Mouse (Mus musculus) large intestine, adult 2 months (tissue): ENCODE data around the gene Hspb9. TPM values are rescaled to one million over a fixed set of nuclear protein-coding genes. Genes with fewer than 3 reads are reported as not detected.

Experiments
- DNase-seq: peaks from one replicate; pipeline ENCODE4 v3.0.0-alpha.2; 2012; ENCODE audit warnings: low read depth, low spot score
- WGBS: fragments of 180-500 bp; shearing (Covaris S2); methylation state at CpG from one replicate; pipeline ENCODE4 v1.1.7; 2018; 5-methylcytosine and 5-hydroxymethylcytosine counted together
- polyA plus RNA-seq: library from polyadenylated mRNA; depleted of rRNA; stranded (reverse); fragments of >200 nt; gene quantifications from 2 replicates; pipeline ENCODE4 v1.2.3, GENCODE M21; 2012

The Hspb9 gene
- polyA plus RNA-seq, 1 experiment, result not detected

DNA sequence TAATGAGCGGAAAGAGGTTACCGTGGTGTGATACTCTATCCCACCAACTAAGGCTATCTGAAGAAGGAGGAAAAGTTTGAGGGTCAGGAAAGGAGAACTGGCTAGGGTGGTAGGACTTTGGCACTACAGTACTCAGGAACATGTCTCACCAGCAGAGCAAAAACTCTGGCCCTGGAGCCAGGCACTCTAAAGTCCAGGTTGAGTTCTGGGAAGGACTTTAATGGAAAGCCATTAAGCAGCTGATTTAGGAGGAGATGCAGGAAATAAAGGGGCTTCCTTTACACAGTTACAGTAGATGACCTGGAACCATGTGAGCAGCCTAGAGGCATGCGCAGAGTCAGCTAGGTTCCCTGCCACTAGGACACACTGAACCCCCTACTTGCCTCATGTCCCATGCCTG lies 13.6 kb downstream of the Hspb9 start:
- 95% methylated on average over 3 of the region's 3 CpGs for WGBS
- DNase-seq, result no peak

DNA sequence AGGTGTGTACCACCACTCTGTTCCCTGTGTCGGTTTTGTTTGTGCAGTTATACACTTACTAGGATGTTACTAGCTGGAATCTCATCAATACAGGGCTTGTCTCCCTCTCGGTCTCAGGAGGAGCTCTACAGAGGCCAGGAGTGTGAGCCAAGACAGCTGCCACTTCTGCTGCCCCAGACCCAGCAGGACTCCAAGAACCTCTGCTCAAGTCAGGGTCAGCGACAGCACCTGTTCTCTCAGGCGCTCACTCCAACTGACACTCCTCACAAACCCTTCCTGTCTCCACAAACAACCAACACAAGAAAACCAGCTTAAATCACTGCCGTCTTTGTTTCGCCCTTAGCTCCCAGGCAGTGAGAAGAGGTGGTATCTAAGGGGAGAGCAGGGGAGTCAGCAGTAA lies 15.0 kb downstream of the Hspb9 start:
- no peak for DNase-seq
- WGBS, result 87% methylated on average over 6 of the region's 6 CpGs

DNA sequence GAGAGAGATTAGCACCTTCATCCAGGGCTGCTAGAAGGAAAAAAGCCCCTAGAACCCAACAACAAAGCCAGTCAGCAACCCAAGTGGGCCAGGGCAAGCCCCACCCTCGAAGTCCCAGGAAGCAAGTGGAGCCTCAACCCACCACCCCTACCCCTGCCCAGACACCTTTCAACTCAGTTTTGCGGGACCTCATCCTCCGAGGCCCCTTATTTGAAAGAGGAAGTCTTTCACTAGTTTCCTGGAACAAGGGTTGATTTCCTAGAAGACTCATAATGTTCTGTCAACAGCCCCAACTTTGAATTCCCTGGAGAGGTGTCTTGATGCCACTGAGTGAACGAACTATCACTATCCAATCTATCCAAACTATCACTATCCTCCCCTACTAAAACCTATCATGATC lies 16.3 kb downstream of the Hspb9 start:
- no peak for DNase-seq
- 71% methylated on average over 4 of the region's 4 CpGs for WGBS

DNA sequence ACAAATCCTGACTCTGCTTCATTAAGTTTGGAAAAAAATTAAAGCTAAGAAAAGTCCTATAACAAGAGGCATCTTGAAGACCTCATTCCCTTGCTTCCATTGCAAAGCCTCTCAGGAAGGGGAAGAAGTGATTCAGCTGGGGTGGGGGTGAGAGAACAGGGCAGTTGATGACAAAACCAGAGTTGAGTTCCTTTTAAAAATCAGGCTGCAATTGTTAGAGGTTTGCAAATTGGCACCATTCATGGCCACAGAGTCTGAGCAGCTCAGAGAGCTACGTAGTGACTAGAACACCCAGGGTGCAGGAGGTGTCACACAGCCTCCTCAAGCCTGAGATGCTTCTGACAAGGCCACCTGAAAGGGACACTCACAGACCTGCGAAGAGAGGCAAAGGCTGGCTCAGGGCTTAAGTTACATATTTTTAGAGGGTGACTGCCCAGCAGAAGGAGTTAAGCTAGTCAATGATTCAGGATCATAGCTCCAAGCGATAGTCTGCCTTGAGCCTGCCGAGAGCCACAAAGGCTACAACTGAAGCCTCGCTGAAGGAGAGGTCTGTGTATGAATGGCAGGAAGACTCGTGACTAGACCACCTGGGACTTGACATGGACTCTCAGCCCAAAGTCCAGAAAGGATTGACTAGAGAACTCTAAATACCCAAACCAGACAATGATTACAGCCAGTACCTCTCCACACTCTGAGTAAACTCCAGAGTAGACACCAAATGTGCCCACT lies 17.0 kb downstream of the Hspb9 start:
- WGBS, result 80% methylated on average over 6 of the region's 6 CpGs
- no peak for DNase-seq

DNA sequence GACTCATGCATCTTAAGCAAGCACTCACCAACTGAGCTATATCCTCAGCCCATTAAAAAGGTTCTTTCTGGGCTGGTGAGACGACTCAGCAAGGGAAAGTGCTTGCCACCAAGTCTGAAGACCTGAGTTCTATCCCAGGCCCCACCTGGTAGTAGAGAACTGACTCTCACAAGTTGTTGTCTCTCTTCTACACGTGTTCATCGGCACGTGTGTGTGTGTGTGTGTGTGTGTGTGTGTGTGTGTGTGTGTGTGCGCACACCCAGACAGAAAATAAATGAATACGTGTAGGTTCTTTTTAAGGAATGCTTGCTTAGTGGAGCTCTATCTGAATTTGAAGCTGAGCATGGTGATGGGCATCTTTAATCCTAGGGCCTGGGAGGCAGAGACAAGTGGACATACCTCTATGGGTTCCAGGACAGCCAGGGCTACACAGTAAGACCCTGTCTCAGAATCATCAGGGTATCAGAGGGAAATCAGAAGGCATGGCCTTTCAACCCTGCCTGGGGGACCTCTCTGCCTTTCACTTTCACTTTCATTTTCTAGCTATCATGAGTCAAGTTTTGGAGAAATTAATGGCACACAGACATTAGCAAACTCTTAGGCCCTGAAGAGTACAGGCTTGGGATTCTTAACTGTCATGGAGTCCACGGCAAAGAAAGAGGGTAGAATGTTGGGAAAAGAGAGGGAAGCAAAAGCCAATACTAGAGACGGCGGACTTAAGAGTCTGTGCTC lies 21.6 kb downstream of the Hspb9 start:
- no peak for DNase-seq
- 81% methylated on average over 9 of the region's 9 CpGs for WGBS

DNA sequence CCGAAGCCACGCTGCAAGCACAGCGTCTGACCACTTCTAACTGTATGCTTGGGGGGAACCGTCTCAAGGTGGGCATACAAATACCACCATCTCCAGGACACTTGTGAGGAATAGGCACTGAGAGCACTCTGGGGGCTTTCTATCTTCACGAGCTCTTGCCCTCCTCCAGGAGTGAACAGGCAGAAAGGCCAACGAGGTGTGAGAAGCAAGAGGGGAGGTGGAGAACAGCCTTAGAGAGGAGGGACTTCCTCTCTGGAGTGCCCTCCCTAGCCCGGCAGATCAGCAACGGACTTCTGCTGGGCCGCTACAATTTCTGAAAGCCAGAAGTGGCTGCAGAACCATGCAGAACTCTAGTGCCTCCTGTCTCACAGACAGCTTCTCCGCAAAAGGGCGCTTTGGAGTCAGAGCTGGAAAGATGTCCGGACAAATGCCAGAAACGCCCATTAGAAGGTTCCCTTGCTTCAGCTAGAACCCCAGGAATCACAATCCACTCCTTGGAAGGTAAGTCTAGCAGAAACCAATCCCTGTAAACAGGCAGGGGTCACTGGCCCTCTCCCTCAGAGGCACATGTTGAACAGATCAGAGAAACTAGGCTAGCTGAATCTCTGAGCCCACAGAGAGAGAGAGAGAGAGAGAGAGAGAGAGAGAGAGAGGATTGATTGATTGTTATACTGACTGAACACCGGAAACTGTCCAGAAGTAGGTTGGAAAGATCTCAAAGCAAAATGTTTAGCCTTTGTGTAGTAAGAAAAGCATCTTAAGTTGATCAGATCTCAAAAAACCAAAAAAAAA lies 22.5 kb downstream of the Hspb9 start:
- WGBS, result 66% methylated on average over 14 of the region's 14 CpGs
- no peak for DNase-seq

DNA sequence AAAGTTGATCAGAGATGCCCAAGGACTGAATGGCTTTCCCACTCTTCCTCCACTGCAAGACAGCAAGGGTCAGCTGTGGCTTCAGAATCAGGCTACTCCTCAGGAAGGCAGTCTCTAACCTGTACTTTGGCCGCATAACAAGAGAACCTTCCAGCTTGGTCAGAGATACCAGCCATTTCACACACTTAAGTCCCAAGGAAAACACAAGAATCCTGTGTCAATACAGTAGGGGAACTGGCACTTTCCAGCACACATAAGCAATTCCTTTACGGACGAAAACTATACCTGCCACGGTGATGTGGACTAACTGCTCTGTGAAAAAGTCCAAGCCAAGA lies 23.1 kb downstream of the Hspb9 start:
- DNase-seq, result no peak
- WGBS, result 31% methylated on average over 4 of the region's 4 CpGs

DNA sequence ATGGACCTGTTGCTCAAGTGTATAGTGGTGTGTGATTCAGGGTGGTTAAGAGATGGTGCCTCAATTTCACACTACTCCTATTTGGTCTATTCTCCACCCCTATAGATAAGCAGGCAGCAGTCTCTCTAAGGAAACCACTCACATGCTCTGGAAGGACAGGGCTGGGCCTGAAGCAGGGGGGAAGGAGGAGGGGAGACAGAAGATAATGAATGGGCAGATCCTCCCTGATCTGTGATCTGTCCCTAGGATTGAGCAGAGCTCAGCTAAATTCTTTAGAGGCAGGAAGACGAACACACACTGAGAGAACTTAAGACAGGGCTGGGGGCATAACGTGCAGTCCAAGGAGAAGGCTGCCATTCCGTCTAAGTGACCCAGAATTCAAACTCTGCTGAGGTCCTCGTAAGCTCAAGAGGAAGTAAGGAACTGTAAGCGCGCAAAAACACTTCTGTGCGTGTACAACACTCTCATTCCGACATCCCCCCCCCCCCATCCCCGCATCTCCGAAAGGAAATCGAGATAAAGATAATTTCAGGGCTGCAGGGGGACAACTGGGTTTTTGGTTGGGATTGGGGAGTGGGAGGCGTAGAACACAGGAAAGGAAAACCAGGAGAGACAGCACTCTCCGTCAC lies 23.6 kb downstream of the Hspb9 start:
- no peak for DNase-seq
- WGBS, result 0% methylated on average over 13 of the region's 13 CpGs

DNA sequence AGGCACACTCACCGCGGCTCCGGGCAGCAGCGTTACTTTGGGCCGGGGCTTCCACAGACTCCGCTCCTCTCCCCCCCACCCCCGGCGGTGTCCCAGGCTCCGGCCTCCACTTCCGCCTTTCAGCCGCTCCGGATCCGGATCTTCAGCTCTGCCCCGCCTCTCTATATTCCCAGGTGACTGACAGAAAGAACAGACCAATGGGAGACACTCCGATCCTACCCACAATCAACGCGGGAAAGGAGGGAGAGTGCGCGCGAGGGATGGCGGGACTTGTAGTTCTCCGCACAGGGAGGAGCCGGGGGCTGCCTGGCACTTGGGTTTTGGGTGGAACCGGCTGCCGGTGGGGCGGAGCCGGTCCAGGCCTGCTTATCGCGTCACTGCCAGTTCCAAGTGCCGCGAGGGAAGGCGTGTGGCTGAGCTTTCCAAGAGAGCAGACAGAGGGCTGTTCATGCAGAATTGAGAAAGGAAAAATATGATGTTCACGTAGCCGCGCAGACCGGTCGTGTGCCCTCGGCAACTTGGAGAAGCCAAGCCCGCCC lies 24.5 kb downstream of the Hspb9 start, which contains the start of gene Rab5c:
Gene Rab5c, minus strand, starts transcription at position 150 of the 539 bp plus-strand sequence.
- peak; percentile 99 for DNase-seq
- WGBS, result under 1% methylated on average over 38 of the region's 39 CpGs

DNA sequence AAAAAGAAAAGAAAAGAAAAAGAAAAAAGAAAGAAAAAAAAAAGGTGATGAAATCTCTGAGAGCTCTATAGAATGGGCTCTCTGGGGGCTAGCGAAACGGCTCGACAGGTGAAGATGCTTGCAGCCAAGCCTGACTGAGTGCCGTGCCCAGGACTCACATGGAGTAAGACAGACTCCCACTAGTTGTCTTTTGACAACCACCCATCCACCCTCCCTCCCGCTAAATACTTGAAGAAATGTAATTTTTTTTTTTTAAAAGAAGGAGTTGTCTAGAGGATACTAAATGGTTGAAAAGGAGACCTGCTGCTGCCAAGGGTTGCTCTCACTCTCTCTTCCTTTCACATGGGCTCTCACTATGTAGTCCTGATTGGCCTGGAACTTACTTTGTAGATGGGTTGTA lies 25.1 kb downstream of the Hspb9 start:
- no peak for DNase-seq
- 11% methylated on average over 5 of the region's 5 CpGs for WGBS

DNA sequence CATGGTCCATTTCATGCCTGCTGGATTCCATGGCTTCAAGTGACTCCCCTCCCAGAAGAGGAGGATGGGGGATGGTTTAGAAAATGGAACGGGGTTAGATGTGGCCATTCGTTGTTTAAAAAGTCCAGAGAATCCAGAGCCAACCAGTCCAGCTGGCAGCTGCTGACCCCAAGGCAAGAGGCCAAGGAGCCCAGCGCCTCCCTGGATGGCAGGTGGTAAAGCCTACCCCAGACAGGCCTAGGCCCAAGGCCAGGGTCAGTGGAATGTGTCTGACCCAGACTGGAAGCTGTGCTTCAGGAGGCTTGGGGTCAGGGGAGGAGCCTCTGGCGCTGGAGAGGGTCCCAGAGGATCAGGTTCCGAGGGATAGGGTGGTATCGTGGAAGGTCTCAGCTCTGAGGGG lies 27.7 kb downstream of the Hspb9 start:
- no peak for DNase-seq
- 75% methylated on average over 6 of the region's 6 CpGs for WGBS

DNA sequence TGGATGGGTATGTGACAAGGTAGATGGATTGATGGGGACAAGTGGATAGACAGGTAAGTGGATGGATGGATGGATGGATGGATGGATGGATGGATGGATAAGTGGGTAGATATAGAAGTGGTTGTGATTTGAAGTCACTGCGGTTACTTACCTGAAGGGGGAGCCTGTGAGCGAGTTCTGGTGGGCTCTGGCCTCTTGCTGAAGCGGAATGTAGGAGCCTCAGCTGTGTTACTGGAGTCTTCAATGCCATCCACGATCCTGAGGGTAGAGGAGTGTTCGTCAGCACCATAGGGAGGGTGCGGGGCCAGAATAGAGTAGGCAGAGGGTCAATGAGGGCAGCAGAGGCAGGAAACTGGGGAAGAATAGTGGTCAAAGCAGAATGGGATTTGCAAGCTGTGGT lies 31.4 kb downstream of the Hspb9 start:
- no peak for DNase-seq
- 14% methylated on average over 6 of the region's 6 CpGs for WGBS

DNA sequence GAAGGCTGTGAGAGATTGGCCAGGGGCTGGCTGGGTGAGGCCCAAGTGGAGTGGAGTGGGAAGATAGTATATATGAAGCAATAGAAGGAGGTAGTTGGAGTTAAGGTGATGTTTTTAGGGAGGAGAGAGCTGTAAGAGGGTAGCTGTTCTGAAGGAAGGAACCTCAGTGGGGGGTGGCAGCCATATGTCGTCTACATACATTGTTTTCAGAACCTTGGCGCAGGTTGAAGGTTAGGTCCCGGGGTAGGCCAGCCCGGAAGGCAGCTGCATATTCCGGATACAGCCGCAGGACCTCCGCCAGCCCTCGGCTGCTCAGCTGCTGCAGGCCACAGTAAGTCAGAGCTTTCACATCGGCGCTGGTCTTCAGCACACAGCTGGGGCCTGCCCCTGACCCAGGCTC lies 32.9 kb downstream of the Hspb9 start:
- WGBS, result 86% methylated on average over 10 of the region's 10 CpGs
- no peak for DNase-seq

DNA sequence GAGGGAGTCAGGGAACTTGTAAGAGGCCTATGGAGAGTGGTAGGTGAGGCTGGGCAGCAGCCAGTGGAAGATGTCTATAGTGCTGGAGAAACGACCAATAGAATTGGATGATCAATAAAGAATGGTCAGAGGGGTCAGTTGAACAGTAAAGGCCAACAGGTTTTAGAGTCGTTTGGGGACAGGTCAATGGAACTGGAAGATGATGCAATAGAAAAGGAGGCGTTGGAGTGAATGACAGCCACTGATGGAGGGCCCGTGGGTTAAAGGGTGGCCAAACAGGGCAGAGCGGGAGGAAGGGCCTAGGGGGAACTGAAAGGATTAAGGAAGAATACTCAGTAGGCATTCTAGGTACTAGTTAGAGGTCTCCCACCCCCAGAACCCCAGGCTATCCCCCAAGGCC lies 33.5 kb downstream of the Hspb9 start:
- 57% methylated on average over 5 of the region's 5 CpGs for WGBS
- no peak for DNase-seq

DNA sequence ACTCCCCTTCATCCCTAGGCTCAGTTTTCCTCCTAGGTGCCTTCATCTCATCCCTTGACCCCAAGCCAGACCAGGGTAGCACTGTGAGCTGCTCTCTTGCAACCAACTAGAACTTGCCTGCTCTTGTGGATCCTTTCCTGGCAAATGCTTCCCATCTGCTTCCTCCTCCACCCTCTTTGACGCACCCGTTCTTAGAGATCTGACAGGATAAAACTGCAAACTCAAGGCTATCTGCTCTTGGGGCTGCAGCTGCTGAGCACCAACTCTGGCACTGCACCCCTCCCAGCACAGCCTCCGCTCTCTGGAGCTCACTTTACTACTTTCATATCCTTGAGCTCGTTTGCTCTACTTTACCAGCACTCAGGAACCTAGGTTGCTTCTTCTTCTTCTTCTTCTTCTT lies 35.0 kb downstream of the Hspb9 start:
- WGBS, result 33% methylated on average over 4 of the region's 4 CpGs
- DNase-seq, result no peak

DNA sequence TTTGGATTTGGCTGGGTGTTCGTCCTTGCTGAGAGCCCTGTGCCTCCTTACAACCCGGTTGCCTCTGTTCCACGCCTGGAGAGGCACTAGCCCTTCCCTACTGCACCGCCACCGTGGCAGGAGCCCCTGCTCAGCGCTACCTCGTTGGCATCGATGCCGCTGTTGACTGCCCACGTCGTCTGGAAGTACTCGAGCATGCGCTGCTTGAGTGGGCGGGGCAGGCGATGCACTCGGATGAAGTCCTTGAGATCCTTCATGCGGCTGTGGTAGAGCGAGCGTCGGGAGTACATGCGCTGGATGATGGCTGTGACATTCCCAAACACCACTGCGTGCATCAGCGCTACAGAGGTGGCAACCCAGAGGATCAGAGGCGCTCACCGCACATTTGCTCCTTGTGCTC lies 35.8 kb downstream of the Hspb9 start:
- DNase-seq, result no peak
- WGBS, result 39% methylated on average over 25 of the region's 25 CpGs

DNA sequence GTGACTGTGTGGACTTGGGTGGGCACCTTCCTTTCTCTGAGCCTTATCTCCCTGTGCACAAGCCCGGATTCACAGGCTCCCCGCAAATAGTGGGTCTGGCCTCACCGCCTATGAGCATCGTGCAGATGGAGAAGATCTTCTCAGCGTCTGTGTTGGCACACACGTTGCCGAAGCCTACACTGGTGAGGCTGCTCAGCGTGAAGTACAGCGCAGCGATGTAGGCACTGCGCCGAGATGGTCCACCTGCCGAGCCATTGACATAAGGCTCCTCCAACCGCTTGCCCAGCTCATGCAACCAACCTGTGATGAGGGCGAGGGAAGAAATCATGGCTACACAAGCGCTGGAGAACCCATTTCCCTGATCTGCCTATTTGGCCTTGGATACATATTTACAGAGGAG lies 36.5 kb downstream of the Hspb9 start:
- 88% methylated on average over 16 of the region's 16 CpGs for WGBS
- no peak for DNase-seq

DNA sequence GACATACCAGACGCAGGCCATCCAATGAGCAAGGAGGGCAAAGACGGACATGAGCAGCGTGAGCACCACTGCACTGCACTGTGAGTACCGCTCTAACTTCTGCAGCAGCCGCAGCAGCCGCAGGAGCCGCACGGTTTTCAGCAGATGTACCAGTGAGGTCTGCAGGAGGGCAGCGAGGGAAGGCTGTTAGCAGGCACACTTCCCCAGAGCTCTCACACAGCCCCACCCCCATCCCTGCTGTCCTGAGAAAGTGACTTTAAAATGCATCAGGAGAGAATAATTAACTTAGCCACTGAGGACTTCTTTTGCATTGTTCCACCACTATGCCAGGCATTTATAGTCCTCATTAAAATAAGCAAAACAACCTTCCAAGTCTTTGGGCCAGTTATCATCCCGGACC lies 38.6 kb downstream of the Hspb9 start:
- WGBS, result 16% methylated on average over 10 of the region's 10 CpGs
- no peak for DNase-seq

DNA sequence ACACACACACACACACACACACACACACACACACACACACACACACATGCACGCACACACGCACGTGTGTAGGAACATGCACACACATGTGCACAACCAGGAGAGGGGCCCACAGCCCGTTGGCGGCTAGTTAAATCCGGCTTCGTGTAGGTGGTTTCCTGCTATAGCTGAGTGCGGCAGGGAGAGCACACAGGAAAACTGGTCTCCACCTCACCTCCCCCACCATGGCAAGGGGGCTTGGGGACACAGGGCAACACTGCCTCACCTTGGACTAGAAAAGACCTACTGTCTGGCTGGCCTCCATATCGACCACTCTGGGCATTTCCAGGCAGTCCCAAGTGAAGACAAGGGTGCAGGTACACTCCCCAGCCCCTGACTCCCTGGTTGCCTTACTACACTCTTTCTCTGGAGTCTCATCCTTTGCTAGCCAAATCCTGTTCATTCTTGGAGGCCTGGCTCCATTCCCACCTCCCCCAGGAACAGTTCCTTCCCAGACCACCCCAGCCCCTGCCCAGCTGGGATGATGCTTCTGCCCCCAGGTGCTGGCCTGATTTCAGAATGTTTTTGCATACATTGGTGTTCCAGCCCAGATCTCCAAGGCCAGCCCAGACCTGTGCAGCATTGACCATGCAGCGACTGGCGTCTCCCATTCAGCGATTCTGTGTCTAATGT lies 40.5 kb downstream of the Hspb9 start:
- no peak for DNase-seq
- 81% methylated on average over 12 of the region's 12 CpGs for WGBS

DNA sequence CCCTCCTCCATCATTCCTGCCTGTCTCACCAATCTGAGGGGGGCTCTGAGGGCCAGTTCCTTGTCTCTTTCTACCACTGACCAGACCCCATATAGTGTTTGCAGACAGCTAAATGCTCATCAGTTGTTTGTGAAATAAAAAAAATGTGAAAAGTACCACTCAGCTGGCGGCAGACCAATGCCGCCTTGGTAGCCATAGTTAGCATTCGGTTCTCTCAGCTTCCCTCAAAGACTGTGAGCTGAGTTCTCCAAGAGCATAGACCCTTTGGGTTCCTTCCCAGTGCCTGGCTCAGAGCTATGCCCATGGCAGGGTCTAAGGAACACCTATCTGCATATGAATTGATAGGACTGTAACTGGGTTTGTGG lies 41.0 kb downstream of the Hspb9 start:
- 91% methylated on average over 3 of the region's 3 CpGs for WGBS
- no peak for DNase-seq
